Mouse (Mus musculus): ENCODE data around the gene Nkain2. TPM values are rescaled to one million over a fixed set of nuclear protein-coding genes. Genes with fewer than 3 reads are reported as not detected.

Nkain2 gene
- not detected in 2 replicates for polyA plus RNA-seq (2011; ENCODE audit: insufficient read depth, insufficient read length, low read depth, missing spikeins)

GRCm38 (mm10) chr10:32889652-32890506 is at the start of gene Nkain2:
TSS of gene Nkain2 (minus strand) at chr10:32890462.
- Histone ChIP-seq H3K27ac (ENCODE audit: insufficient read depth, low read length) (no peak within 1 kb of the TSS), H3K36me3 (ENCODE audit: control insufficient read depth, insufficient read depth, low read length, poor library complexity, severe bottlenecking) (no peaks in the 10 kb centered on the region), H3K4me1 (ENCODE audit: control insufficient read depth, insufficient read depth, low read length) (no peaks in the 10 kb centered on the region), H3K4me3 (ENCODE audit: low read depth, low read length) (peak within 1 kb of the TSS; percentile 78), H3K27me3 (ENCODE audit: control insufficient read depth, insufficient read depth, low read length, poor library complexity, severe bottlenecking) (no peaks in the 10 kb centered on the region), H3K9ac (ENCODE audit: low read depth, poor library complexity, severe bottlenecking) (peak within 1 kb of the TSS; percentile 77), H3K9me3 (replicated peaks; ENCODE audit: control insufficient read depth, insufficient read depth, low read length, poor library complexity, severe bottlenecking) (no peaks in the 10 kb centered on the region)
- TF ChIP-seq EP300 (IDR thresholded peaks at IDR 0.05; ENCODE audit: insufficient read depth, low read depth, low read length) (no peak), POLR2A (IDR thresholded peaks at IDR 0.05; ENCODE audit: insufficient read depth, low read length) (no peak), CTCF (IDR thresholded peaks at IDR 0.05; ENCODE audit: low read depth, low read length) (no peak)

GRCm38 (mm10) chr10:32939853-32940252 is 49.6 kb upstream of the Nkain2 start:
- H3K9me3 ChIP-seq (replicated peaks; ENCODE audit: control insufficient read depth, insufficient read depth, low read length, poor library complexity, severe bottlenecking) = peaks cover 49% of the 10 kb centered on the region
- no peaks in the 10 kb centered on the region for H3K4me1 ChIP-seq (ENCODE audit: control insufficient read depth, insufficient read depth, low read length)
- no peaks in the 10 kb centered on the region for H3K27me3 ChIP-seq (ENCODE audit: control insufficient read depth, insufficient read depth, low read length, poor library complexity, severe bottlenecking)
- H3K36me3 ChIP-seq (ENCODE audit: control insufficient read depth, insufficient read depth, low read length, poor library complexity, severe bottlenecking) = no peaks in the 10 kb centered on the region
- no peak overlapping the region for H3K27ac ChIP-seq (ENCODE audit: insufficient read depth, low read length)
- TF ChIP-seq CTCF (IDR thresholded peaks at IDR 0.05; ENCODE audit: low read depth, low read length) (no peak), EP300 (IDR thresholded peaks at IDR 0.05; ENCODE audit: insufficient read depth, low read depth, low read length) (no peak), POLR2A (IDR thresholded peaks at IDR 0.05; ENCODE audit: insufficient read depth, low read length) (no peak)
- no peak overlapping the region for H3K9ac ChIP-seq (ENCODE audit: low read depth, poor library complexity, severe bottlenecking)
- H3K4me3 ChIP-seq (ENCODE audit: low read depth, low read length) = no peak overlapping the region

- Histone ChIP-seq H3K9ac (ENCODE audit: low read depth, poor library complexity, severe bottlenecking) (no peak overlapping the region), H3K27ac (ENCODE audit: insufficient read depth, low read length) (no peak overlapping the region), H3K9me3 (replicated peaks; ENCODE audit: control insufficient read depth, insufficient read depth, low read length, poor library complexity, severe bottlenecking) (no peaks in the 10 kb centered on the region), H3K27me3 (ENCODE audit: control insufficient read depth, insufficient read depth, low read length, poor library complexity, severe bottlenecking) (no peaks in the 10 kb centered on the region), H3K4me3 (ENCODE audit: low read depth, low read length) (no peak overlapping the region), H3K4me1 (ENCODE audit: control insufficient read depth, insufficient read depth, low read length) (no peaks in the 10 kb centered on the region), H3K36me3 (ENCODE audit: control insufficient read depth, insufficient read depth, low read length, poor library complexity, severe bottlenecking) (no peaks in the 10 kb centered on the region)
- TF ChIP-seq EP300 (IDR thresholded peaks at IDR 0.05; ENCODE audit: insufficient read depth, low read depth, low read length) (no peak), POLR2A (IDR thresholded peaks at IDR 0.05; ENCODE audit: insufficient read depth, low read length) (no peak), CTCF (IDR thresholded peaks at IDR 0.05; ENCODE audit: low read depth, low read length) (no peak)
Measured at GRCm38 (mm10) chr10:32895093-32895492, 4.8 kb upstream of the Nkain2 start.

GRCm38 (mm10) chr10:32890507-32891131 is 357 bp upstream of the Nkain2 start:
- Histone ChIP-seq H3K27me3 (ENCODE audit: control insufficient read depth, insufficient read depth, low read length, poor library complexity, severe bottlenecking) (no peaks in the 10 kb centered on the region), H3K9me3 (replicated peaks; ENCODE audit: control insufficient read depth, insufficient read depth, low read length, poor library complexity, severe bottlenecking) (no peaks in the 10 kb centered on the region), H3K27ac (ENCODE audit: insufficient read depth, low read length) (no peak overlapping the region), H3K4me3 (ENCODE audit: low read depth, low read length) (peak overlapping the region; percentile 78), H3K9ac (ENCODE audit: low read depth, poor library complexity, severe bottlenecking) (peak overlapping the region; percentile 77; the same call in 1 of the 2 replicates), H3K4me1 (ENCODE audit: control insufficient read depth, insufficient read depth, low read length) (no peaks in the 10 kb centered on the region), H3K36me3 (ENCODE audit: control insufficient read depth, insufficient read depth, low read length, poor library complexity, severe bottlenecking) (no peaks in the 10 kb centered on the region)
- TF ChIP-seq EP300 (IDR thresholded peaks at IDR 0.05; ENCODE audit: insufficient read depth, low read depth, low read length) (no peak), CTCF (IDR thresholded peaks at IDR 0.05; ENCODE audit: low read depth, low read length) (peak; percentile 73)

- Histone ChIP-seq H3K9ac (ENCODE audit: low read depth, poor library complexity, severe bottlenecking) (no peak overlapping the region), H3K4me3 (ENCODE audit: low read depth, low read length) (no peak overlapping the region), H3K36me3 (ENCODE audit: control insufficient read depth, insufficient read depth, low read length, poor library complexity, severe bottlenecking) (no peaks in the 10 kb centered on the region), H3K27ac (ENCODE audit: insufficient read depth, low read length) (no peak overlapping the region), H3K4me1 (ENCODE audit: control insufficient read depth, insufficient read depth, low read length) (no peaks in the 10 kb centered on the region), H3K9me3 (replicated peaks; ENCODE audit: control insufficient read depth, insufficient read depth, low read length, poor library complexity, severe bottlenecking) (no peaks in the 10 kb centered on the region), H3K27me3 (ENCODE audit: control insufficient read depth, insufficient read depth, low read length, poor library complexity, severe bottlenecking) (no peaks in the 10 kb centered on the region)
- TF ChIP-seq EP300 (IDR thresholded peaks at IDR 0.05; ENCODE audit: insufficient read depth, low read depth, low read length) (no peak), CTCF (IDR thresholded peaks at IDR 0.05; ENCODE audit: low read depth, low read length) (no peak), POLR2A (IDR thresholded peaks at IDR 0.05; ENCODE audit: insufficient read depth, low read length) (no peak)
Measured at GRCm38 (mm10) chr10:32881977-32882376, 8.3 kb downstream of the Nkain2 start.
